Mouse (Mus musculus): ENCODE measurements around the gene Ap1s1. TPM values are rescaled to one million over a fixed set of nuclear protein-coding genes. Genes with fewer than 3 reads are reported as not detected.

The Ap1s1 gene
- total and polyA plus RNA-seq, 2 experiments from 2014 or later = 105 to 335 TPM

DNA sequence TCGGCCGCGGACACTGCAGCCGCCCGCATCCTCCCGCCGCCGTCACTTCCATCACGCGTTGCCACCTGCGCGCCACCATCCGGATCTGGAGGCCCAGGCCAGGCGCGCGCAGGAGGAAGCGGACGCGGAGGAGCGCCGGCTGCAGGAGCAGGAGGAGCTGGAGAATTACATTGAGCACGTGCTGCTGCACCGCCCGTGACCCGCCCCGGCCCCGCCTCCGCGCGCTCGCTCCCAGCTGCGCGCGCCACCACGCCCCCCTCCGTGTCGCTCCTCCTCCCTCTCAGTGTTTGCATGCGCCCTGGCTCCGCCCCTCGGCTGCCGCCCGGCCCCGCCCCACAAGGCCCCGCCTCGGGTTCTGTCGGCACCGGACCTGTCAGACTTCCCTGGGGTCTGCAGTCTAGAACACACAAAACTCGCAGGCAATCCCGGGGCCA lies 13.3 kb downstream of the Ap1s1 start:
- Histone ChIP-seq H3K9ac (peak overlapping the region; percentile 56), H3K4me2 (ENCODE audit: low read depth) (peak overlapping the region; percentile 99), H3K4me1 (ENCODE audit: insufficient read depth) (no peaks in the 10 kb centered on the region), H3K4me3 (ENCODE audit: low read depth, low read length) (peak overlapping the region; percentile 53), H3K9me3 (ENCODE audit: low read length) (no peaks in the 10 kb centered on the region), H3K36me3 (ENCODE audit: insufficient read depth) (peaks cover 25% of the 10 kb centered on the region), H3K27ac (ENCODE audit: low read depth, low read length) (peak overlapping the region; percentile 62; the same call in 1 of the 2 replicates), H3K27me3 (ENCODE audit: insufficient read depth, low read length) (peaks cover 20% of the 10 kb centered on the region)
- 6% methylated on average over 45 of the region's 49 CpGs for WGBS
- ATAC-seq = peak; percentile 66
- TF ChIP-seq CTCF (IDR thresholded peaks at IDR 0.05; ENCODE audit: low read depth) = no peak
- DNase-seq = peak; percentile 83

DNA sequence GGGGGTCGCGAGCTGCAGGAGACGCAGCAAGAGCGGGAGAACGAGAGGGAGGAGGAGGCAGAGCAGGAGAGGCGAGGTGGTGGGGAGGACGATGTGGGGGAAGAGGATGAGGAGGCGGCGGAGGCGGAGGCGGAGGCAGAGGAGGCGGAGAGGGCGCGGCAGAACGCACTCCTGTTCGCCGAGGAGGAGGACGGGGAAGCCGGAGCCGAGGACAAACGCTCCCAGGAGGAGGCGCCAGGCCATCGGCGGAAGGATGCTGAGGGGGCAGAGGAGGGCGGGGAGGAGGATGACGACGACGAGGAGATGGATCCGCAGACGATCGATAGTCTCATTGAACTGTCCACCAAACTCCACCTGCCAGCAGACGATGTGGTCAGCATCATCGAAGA lies 13.9 kb downstream of the Ap1s1 start:
- WGBS = 0% methylated on average over 33 of the region's 33 CpGs
- Histone ChIP-seq H3K9me3 (ENCODE audit: low read length) (no peaks in the 10 kb centered on the region), H3K4me1 (ENCODE audit: insufficient read depth) (no peaks in the 10 kb centered on the region), H3K36me3 (ENCODE audit: insufficient read depth) (peaks cover 19% of the 10 kb centered on the region), H3K27ac (ENCODE audit: low read depth, low read length) (peak overlapping the region; percentile 62; the same call in 1 of the 2 replicates), H3K27me3 (ENCODE audit: insufficient read depth, low read length) (peaks cover 23% of the 10 kb centered on the region), H3K4me3 (ENCODE audit: low read depth, low read length) (peak overlapping the region; percentile 53), H3K9ac (peak overlapping the region; percentile 56), H3K4me2 (ENCODE audit: low read depth) (peak overlapping the region; percentile 99)
- ATAC-seq (peak; percentile 7; the same call in 1 of the 2 replicates), DNase-seq (peak; percentile 61)
- peak; percentile 54 for TF ChIP-seq CTCF (IDR thresholded peaks at IDR 0.05; ENCODE audit: low read depth)

DNA sequence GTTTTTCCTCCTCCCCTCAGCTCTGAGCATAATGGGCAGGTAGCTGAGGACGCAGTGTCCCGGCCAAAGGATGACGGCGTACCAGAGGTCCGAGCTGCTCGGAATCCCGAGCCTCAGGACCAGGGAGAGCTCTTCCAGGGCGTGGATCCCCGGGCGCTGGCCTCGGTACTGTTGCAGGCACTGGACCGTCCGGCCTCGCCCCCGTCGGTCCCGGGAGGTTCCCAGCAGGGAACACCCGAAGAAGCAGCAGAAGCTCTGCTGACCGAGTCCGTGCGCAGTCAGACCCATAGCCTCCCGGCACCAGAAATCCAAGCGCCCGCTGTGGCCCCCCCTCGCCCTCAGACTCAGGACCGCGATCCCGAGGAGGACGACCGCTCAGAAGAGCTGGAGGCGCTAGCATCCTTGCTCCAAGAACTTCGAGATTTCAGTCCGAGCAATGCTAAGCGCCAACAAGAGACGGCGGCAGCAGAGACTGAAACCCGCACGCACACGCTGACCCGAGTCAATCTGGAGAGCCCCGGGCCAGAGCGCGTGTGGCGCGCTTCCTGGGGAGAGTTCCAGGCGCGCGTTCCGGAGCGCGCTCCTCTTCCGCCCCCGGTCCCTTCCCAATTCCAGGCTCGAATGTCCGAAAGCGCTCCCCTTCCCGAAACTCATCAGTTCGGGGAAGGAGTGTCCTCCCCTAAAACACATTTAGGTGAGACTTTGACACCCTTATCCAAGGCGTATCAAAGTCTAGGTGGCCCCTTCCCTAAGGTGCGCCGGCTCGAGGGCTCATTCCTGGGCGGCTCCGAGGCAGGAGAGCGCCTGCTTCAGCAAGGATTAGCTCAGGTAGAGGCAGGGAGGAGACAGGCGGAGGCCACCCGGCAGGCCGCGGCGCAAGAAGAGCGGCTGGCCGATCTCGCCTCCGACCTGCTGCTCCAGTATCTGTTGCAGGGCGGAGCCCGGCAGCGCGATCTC lies 14.6 kb downstream of the Ap1s1 start:
- Histone ChIP-seq H3K36me3 (ENCODE audit: insufficient read depth) (peaks cover 12% of the 10 kb centered on the region), H3K4me2 (ENCODE audit: low read depth) (peak overlapping the region; percentile 99), H3K4me1 (ENCODE audit: insufficient read depth) (no peaks in the 10 kb centered on the region), H3K4me3 (ENCODE audit: low read depth, low read length) (peak overlapping the region; percentile 53), H3K9me3 (ENCODE audit: low read length) (no peaks in the 10 kb centered on the region), H3K27ac (ENCODE audit: low read depth, low read length) (peak overlapping the region; percentile 62; the same call in 1 of the 2 replicates), H3K9ac (peak overlapping the region; percentile 56), H3K27me3 (ENCODE audit: insufficient read depth, low read length) (peaks cover 30% of the 10 kb centered on the region)
- TF ChIP-seq CTCF (IDR thresholded peaks at IDR 0.05; ENCODE audit: low read depth) = no peak
- 1% methylated on average over 77 of the region's 78 CpGs for WGBS
- no peak for ATAC-seq
- DNase-seq = peak; percentile 43

GRCm38 (mm10) chr5:137030416-137030810 lies 15.5 kb downstream of the Ap1s1 start:
- peak overlapping the region; percentile 56 for H3K9ac ChIP-seq
- 8% methylated on average over 22 of the region's 22 CpGs for WGBS
- H3K4me2 ChIP-seq (ENCODE audit: low read depth) = peak overlapping the region; percentile 99
- no peaks in the 10 kb centered on the region for H3K9me3 ChIP-seq (ENCODE audit: low read length)
- peak overlapping the region; percentile 54 for H3K27ac ChIP-seq (ENCODE audit: low read depth, low read length)
- H3K4me1 ChIP-seq (ENCODE audit: insufficient read depth) = no peaks in the 10 kb centered on the region; the same call in 1 of the 2 replicates
- DNase-seq (no peak), ATAC-seq (peak; percentile 7; the same call in 1 of the 2 replicates)
- peak overlapping the region; percentile 53 for H3K4me3 ChIP-seq (ENCODE audit: low read depth, low read length)
- 0 out of 2 replicates have a peak, but pooled peaks cover 3% of the 10 kb centered on the region for H3K36me3 ChIP-seq (ENCODE audit: insufficient read depth)
- no peak for TF ChIP-seq CTCF (IDR thresholded peaks at IDR 0.05; ENCODE audit: low read depth)
- H3K27me3 ChIP-seq (ENCODE audit: insufficient read depth, low read length) = peaks cover 35% of the 10 kb centered on the region

DNA sequence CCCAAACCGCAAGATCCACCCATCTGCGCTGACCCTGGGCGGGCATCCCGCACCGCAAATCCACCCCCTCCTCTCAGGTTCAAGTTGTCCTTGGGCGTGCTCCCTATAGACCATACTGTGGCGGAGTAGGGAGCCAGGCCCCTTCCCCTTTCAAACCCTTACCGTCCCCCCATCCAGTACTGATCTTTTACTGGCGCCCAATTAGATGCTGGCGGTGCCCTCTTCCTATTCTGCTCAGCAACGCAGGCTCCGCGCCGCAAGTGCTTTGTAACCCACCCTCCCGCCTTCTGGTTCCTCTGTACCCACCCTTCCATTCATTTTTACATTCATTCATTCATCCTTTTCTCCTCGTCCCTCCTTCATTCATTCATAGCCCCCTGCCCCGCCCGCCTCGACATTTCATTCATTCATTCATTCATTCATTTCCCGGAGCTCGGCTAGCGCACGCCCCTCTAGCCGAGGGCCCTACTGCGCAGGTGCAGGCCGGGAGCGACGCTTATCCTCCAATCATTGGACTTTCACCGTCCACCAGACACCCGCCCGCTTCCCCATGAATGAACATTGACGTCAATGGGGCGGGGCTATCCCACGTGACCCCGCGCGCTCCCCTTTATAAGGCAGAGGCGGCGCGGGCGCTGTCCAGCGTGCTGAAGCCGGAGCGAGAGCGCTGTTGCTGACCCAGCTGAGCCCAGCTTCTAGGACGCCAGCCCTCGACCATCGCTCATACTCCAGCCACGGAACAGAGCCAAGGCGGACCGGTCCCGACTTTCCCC lies 16.1 kb downstream of the Ap1s1 start:
- Histone ChIP-seq H3K4me1 (ENCODE audit: insufficient read depth) (no peaks in the 10 kb centered on the region; the same call in 1 of the 2 replicates), H3K36me3 (ENCODE audit: insufficient read depth) (no peaks in the 10 kb centered on the region), H3K27ac (ENCODE audit: low read depth, low read length) (peak overlapping the region; percentile 78)

DNA sequence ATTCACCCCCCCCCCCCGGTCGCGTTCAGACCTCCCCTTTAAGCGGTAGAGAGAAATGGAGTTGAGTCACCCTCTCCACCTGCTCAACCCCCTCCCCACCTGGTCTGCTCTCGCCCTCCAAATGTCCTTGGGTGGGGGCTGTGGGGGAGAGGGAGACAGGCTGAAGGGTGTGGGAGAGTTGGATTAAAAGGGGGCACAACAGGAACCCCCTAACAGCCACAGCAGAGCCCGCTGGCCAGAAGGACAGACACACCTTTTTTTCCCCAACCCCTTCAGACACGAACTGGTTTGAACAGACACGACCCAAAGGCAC lies 16.7 kb downstream of the Ap1s1 start:
- no peaks in the 10 kb centered on the region for H3K36me3 ChIP-seq (ENCODE audit: insufficient read depth)
- H3K4me2 ChIP-seq (ENCODE audit: low read depth) = peak overlapping the region; percentile 99
- WGBS = 1% methylated on average over 8 of the region's 8 CpGs
- no peak for ATAC-seq
- DNase-seq = no peak
- H3K9me3 ChIP-seq (ENCODE audit: low read length) = no peaks in the 10 kb centered on the region
- H3K27me3 ChIP-seq (ENCODE audit: insufficient read depth, low read length) = peaks cover 42% of the 10 kb centered on the region
- peak overlapping the region; percentile 78 for H3K27ac ChIP-seq (ENCODE audit: low read depth, low read length)
- H3K9ac ChIP-seq = peak overlapping the region; percentile 60
- peak overlapping the region; percentile 53 for H3K4me3 ChIP-seq (ENCODE audit: low read depth, low read length)
- TF ChIP-seq CTCF (IDR thresholded peaks at IDR 0.05; ENCODE audit: low read depth) = no peak
- no peaks in the 10 kb centered on the region; the same call in 1 of the 2 replicates for H3K4me1 ChIP-seq (ENCODE audit: insufficient read depth)

More for the DNA sequence above, 16.1 kb downstream of the Ap1s1 start:
- peak; percentile 98 for DNase-seq
- Histone ChIP-seq H3K9me3 (ENCODE audit: low read length) (no peaks in the 10 kb centered on the region), H3K4me2 (ENCODE audit: low read depth) (peak overlapping the region; percentile 99), H3K9ac (peak overlapping the region; percentile 60), H3K27me3 (ENCODE audit: insufficient read depth, low read length) (peaks cover 36% of the 10 kb centered on the region), H3K4me3 (ENCODE audit: low read depth, low read length) (peak overlapping the region; percentile 53)
- 0 out of 2 replicates have a peak, but pooled peaks have one; percentile 5 for TF ChIP-seq CTCF (IDR thresholded peaks at IDR 0.05; ENCODE audit: low read depth)
- WGBS = 3% methylated on average over 52 of the region's 52 CpGs
- peak; percentile 88 for ATAC-seq

Measured in forebrain, postnatal 0 days (tissue).